Mouse (Mus musculus): ENCODE measurements at regions not wholly inside any gene's neighbourhood (a gene's known extent, or its start where the extent isn't known, plus 50 kb on each side); places are given as distances from the start of the nearest gene placed in this dataset.

GRCm38 (mm10) chr16:8117543-8118167 is 307.3 kb downstream of the Tmem114 start:
- H3K4me3 ChIP-seq (ENCODE audit: low read length): no peak overlapping the region
- no peaks in the 10 kb centered on the region for H3K27me3 ChIP-seq (replicated peaks; ENCODE audit: control insufficient read depth, insufficient read depth, low read length)
- no peak overlapping the region for H3K9ac ChIP-seq (ENCODE audit: low read depth, low read length)
- WGBS: 35% methylated on average over 11 of the region's 11 CpGs
- no peaks in the 10 kb centered on the region for H3K36me3 ChIP-seq (ENCODE audit: control insufficient read depth, insufficient read depth, low read length)
- peak; percentile 60; the same call in 1 of the 2 replicates for ATAC-seq
- no peak overlapping the region for H3K27ac ChIP-seq (ENCODE audit: low read depth, low read length)
- no peak overlapping the region for H3K4me2 ChIP-seq (ENCODE audit: low read length)
- no peaks in the 10 kb centered on the region for H3K9me3 ChIP-seq (ENCODE audit: control insufficient read depth, low read length)
- no peaks in the 10 kb centered on the region for H3K4me1 ChIP-seq (ENCODE audit: control insufficient read depth, insufficient read depth, low read depth, low read length)

DNA sequence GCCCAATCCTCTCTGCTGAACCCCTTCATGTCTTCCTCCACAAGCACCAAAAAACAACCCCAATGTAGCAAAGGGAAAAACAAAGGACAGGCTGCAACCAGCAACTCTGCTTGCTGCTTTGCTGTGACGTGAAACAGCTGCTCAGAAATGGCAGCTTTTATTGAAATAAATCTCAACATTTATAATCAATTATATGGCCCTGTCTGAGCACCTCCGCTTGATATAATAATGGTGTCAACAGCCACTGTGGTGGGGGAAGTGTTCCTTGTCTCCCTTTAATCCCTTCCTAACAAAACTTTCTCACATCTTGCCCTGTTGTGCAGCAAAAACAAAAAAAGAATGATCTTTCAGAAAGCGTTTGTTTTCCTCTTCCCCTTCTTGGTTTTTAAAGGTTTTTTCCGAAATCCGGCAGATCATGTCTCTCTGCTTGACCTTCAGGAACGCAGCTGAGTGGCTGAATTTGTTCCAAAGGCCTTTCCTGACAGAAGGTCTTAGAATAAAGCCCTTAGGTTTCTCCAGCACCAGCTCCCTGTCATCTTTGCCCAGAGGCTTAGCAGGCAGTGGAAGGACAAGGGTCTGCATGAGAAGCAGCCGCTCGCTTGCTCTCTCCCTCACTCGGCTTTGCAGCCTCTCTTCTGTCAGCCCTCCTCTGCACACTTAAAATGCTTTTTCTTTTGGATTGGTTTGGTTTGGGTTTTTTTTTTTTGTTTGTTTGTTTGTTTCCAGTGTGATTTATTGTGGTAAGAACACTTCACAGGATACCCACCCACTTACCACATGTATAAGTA is 313.4 kb downstream of the Tmem114 start:
- no peak for ATAC-seq
- Histone ChIP-seq H3K9me3 (ENCODE audit: control insufficient read depth, low read length) (no peaks in the 10 kb centered on the region), H3K9ac (ENCODE audit: low read depth, low read length) (no peak overlapping the region), H3K27ac (ENCODE audit: low read depth, low read length) (no peak overlapping the region), H3K4me2 (ENCODE audit: low read length) (no peak overlapping the region), H3K27me3 (replicated peaks; ENCODE audit: control insufficient read depth, insufficient read depth, low read length) (no peaks in the 10 kb centered on the region), H3K36me3 (ENCODE audit: control insufficient read depth, insufficient read depth, low read length) (no peaks in the 10 kb centered on the region), H3K4me1 (ENCODE audit: control insufficient read depth, insufficient read depth, low read depth, low read length) (no peaks in the 10 kb centered on the region; the same call in 1 of the 2 replicates), H3K4me3 (ENCODE audit: low read length) (no peak overlapping the region)
- 57% methylated on average over 9 of the region's 9 CpGs for WGBS

- peak overlapping the region; percentile 11; the same call in 1 of the 2 replicates for H3K4me2 ChIP-seq (ENCODE audit: low read length)
- H3K9me3 ChIP-seq (ENCODE audit: control insufficient read depth, low read length): no peaks in the 10 kb centered on the region
- no peak overlapping the region for H3K4me3 ChIP-seq (ENCODE audit: low read length)
- H3K27ac ChIP-seq (ENCODE audit: low read depth, low read length): no peak overlapping the region
- H3K4me1 ChIP-seq (ENCODE audit: control insufficient read depth, insufficient read depth, low read depth, low read length): no peaks in the 10 kb centered on the region; the same call in 1 of the 2 replicates
- WGBS: 68% methylated on average over 19 of the region's 19 CpGs
- no peak overlapping the region for H3K9ac ChIP-seq (ENCODE audit: low read depth, low read length)
- no peak for ATAC-seq
- H3K36me3 ChIP-seq (ENCODE audit: control insufficient read depth, insufficient read depth, low read length): no peaks in the 10 kb centered on the region
- no peaks in the 10 kb centered on the region for H3K27me3 ChIP-seq (replicated peaks; ENCODE audit: control insufficient read depth, insufficient read depth, low read length)
These were observed 316.5 kb downstream of the Tmem114 start for GRCm38 (mm10) chr16:8108141-8109122.

GRCm38 (mm10) chr16:8079024-8079423 is 345.9 kb downstream of the Tmem114 start:
- no peaks in the 10 kb centered on the region for H3K9me3 ChIP-seq (ENCODE audit: control insufficient read depth, low read length)
- no peak overlapping the region for H3K9ac ChIP-seq (ENCODE audit: low read depth, low read length)
- H3K27me3 ChIP-seq (replicated peaks; ENCODE audit: control insufficient read depth, insufficient read depth, low read length): no peaks in the 10 kb centered on the region
- WGBS: 52% methylated on average over 2 of the region's 2 CpGs
- no peak overlapping the region for H3K4me2 ChIP-seq (ENCODE audit: low read length)
- no peaks in the 10 kb centered on the region for H3K4me1 ChIP-seq (ENCODE audit: control insufficient read depth, insufficient read depth, low read depth, low read length)
- no peaks in the 10 kb centered on the region for H3K36me3 ChIP-seq (ENCODE audit: control insufficient read depth, insufficient read depth, low read length)
- no peak overlapping the region for H3K27ac ChIP-seq (ENCODE audit: low read depth, low read length)
- H3K4me3 ChIP-seq (ENCODE audit: low read length): no peak overlapping the region
- ATAC-seq: peak; percentile 65

DNA sequence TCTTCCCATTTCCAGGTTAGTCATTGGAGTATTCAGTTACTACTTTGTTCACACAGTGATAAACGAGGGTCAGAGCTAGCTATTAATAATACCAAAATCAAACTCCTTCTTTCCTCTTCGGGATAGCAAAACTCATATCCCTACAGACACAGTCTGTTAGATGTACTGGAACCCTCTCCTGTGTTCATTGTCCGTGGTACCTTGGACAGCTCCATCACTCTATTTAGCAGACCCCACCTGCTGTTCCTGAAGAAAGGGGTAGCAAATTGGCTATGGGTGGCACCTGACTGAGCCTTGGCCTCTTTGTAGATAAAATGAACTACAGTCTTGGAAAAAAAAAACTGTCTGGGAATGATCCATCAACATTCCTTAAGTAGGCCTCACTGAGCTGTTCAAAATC is 346.5 kb downstream of the Tmem114 start:
- H3K36me3 ChIP-seq (ENCODE audit: control insufficient read depth, insufficient read depth, low read length): no peaks in the 10 kb centered on the region
- ATAC-seq: no peak
- no peak overlapping the region for H3K4me2 ChIP-seq (ENCODE audit: low read length)
- H3K4me1 ChIP-seq (ENCODE audit: control insufficient read depth, insufficient read depth, low read depth, low read length): no peaks in the 10 kb centered on the region
- no peak overlapping the region for H3K27ac ChIP-seq (ENCODE audit: low read depth, low read length)
- WGBS: 61% methylated on average over 3 of the region's 3 CpGs
- H3K9me3 ChIP-seq (ENCODE audit: control insufficient read depth, low read length): no peaks in the 10 kb centered on the region
- no peak overlapping the region for H3K9ac ChIP-seq (ENCODE audit: low read depth, low read length)
- no peak overlapping the region for H3K4me3 ChIP-seq (ENCODE audit: low read length)
- H3K27me3 ChIP-seq (replicated peaks; ENCODE audit: control insufficient read depth, insufficient read depth, low read length): no peaks in the 10 kb centered on the region

DNA sequence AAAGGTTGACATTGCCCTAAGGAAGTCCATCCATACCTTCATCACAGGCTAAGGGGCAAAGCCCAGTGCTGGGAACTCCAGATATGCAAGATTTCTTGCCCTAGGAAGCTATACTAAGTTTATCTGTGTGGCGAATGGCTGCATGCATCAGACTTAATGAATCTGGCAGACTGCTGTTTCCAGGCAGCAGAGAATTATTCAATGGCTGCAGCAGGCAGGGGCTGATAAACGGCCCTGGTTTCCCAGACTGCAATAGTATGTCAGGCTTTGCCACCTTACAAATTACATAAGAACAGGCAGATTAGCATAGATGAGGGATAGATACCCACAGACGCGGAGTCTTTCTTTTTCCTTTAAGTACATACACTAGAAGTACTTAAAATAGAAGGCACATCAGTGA is 350.2 kb downstream of the Tmem114 start:
- Histone ChIP-seq H3K9me3 (ENCODE audit: control insufficient read depth, low read length) (no peaks in the 10 kb centered on the region), H3K4me3 (ENCODE audit: low read length) (no peak overlapping the region), H3K27ac (ENCODE audit: low read depth, low read length) (no peak overlapping the region), H3K27me3 (replicated peaks; ENCODE audit: control insufficient read depth, insufficient read depth, low read length) (no peaks in the 10 kb centered on the region), H3K9ac (ENCODE audit: low read depth, low read length) (no peak overlapping the region), H3K4me1 (ENCODE audit: control insufficient read depth, insufficient read depth, low read depth, low read length) (no peaks in the 10 kb centered on the region), H3K4me2 (ENCODE audit: low read length) (no peak overlapping the region), H3K36me3 (ENCODE audit: control insufficient read depth, insufficient read depth, low read length) (no peaks in the 10 kb centered on the region)
- 42% methylated on average over 4 of the region's 4 CpGs for WGBS
- ATAC-seq: no peak

DNA sequence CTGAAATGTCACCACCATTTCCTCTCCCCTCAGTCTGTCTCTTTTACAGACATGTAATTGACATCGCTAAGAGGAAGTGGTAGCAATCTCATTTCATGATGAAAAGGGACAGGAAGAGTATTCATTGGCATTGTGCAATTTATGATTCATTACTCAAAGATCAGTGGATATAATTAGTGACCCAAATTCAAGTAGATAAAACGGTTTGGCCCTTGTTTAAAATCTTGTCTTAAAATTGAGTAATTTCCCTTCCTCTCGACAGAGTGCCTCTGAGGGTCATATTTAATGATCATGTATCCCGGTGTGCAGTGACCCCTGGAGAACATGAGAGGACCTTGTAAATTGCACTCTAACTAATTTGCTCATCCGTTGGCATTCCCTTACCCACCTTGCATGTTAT is 371.0 kb downstream of the Tmem114 start:
- no peak for ATAC-seq
- no peaks in the 10 kb centered on the region for H3K9me3 ChIP-seq (ENCODE audit: control insufficient read depth, low read length)
- H3K27ac ChIP-seq (ENCODE audit: low read depth, low read length): no peak overlapping the region
- H3K4me1 ChIP-seq (ENCODE audit: control insufficient read depth, insufficient read depth, low read depth, low read length): no peaks in the 10 kb centered on the region
- no peaks in the 10 kb centered on the region for H3K36me3 ChIP-seq (ENCODE audit: control insufficient read depth, insufficient read depth, low read length)
- no peak overlapping the region for H3K4me2 ChIP-seq (ENCODE audit: low read length)
- H3K4me3 ChIP-seq (ENCODE audit: low read length): no peak overlapping the region
- H3K27me3 ChIP-seq (replicated peaks; ENCODE audit: control insufficient read depth, insufficient read depth, low read length): no peaks in the 10 kb centered on the region
- H3K9ac ChIP-seq (ENCODE audit: low read depth, low read length): no peak overlapping the region
- WGBS: 72% methylated on average over 5 of the region's 5 CpGs

- ATAC-seq: no peak
- 72% methylated on average over 3 of the region's 3 CpGs for WGBS
- no peak overlapping the region for H3K27ac ChIP-seq (ENCODE audit: low read depth, low read length)
- no peak overlapping the region for H3K4me3 ChIP-seq (ENCODE audit: low read length)
- H3K4me1 ChIP-seq (ENCODE audit: control insufficient read depth, insufficient read depth, low read depth, low read length): no peaks in the 10 kb centered on the region
- no peak overlapping the region for H3K4me2 ChIP-seq (ENCODE audit: low read length)
- H3K9ac ChIP-seq (ENCODE audit: low read depth, low read length): no peak overlapping the region
- H3K9me3 ChIP-seq (ENCODE audit: control insufficient read depth, low read length): no peaks in the 10 kb centered on the region
- no peaks in the 10 kb centered on the region for H3K36me3 ChIP-seq (ENCODE audit: control insufficient read depth, insufficient read depth, low read length)
- H3K27me3 ChIP-seq (replicated peaks; ENCODE audit: control insufficient read depth, insufficient read depth, low read length): no peaks in the 10 kb centered on the region
These were observed 416.0 kb downstream of the Tmem114 start for GRCm38 (mm10) chr16:8008966-8009365.

- WGBS: 83% methylated on average over 3 of the region's 3 CpGs
- no peak for ATAC-seq
These were observed 418.3 kb downstream of the Tmem114 start for GRCm38 (mm10) chr16:8006631-8007030.

More at GRCm38 (mm10) chr16:8006631-8007030, 418.3 kb downstream of the Tmem114 start:
- no peak overlapping the region for H3K27ac ChIP-seq (ENCODE audit: low read depth, low read length)
- H3K27me3 ChIP-seq (replicated peaks; ENCODE audit: control insufficient read depth, insufficient read depth, low read length): no peaks in the 10 kb centered on the region
- no peak overlapping the region for H3K9ac ChIP-seq (ENCODE audit: low read depth, low read length)
- no peaks in the 10 kb centered on the region for H3K9me3 ChIP-seq (ENCODE audit: control insufficient read depth, low read length)
- H3K36me3 ChIP-seq (ENCODE audit: control insufficient read depth, insufficient read depth, low read length): no peaks in the 10 kb centered on the region
- H3K4me2 ChIP-seq (ENCODE audit: low read length): no peak overlapping the region
- no peaks in the 10 kb centered on the region for H3K4me1 ChIP-seq (ENCODE audit: control insufficient read depth, insufficient read depth, low read depth, low read length)
- H3K4me3 ChIP-seq (ENCODE audit: low read length): no peak overlapping the region
